Mouse (Mus musculus) liver, embryonic 13.5 days (tissue): Measurements from ENCODE around the gene Mthfd1. TPM values are rescaled to one million over a fixed set of nuclear protein-coding genes. Genes with fewer than 3 reads are reported as not detected.
A peak's percentile ranks its signal among the peaks of the same experiment; 100 is the strongest.

Experiments
- ATAC-seq: fragments of 200-750 bp; cut with Nextera tagmentation; 2 replicates; pipeline ENCODE4 v1.8.0; 2017; ENCODE audit warnings: low read depth, mild to moderate bottlenecking, moderate number of reproducible peaks, moderate library complexity
- DNase-seq: peaks from one replicate; pipeline ENCODE4 v3.0.0; 2022
- H3K27ac ChIP-seq: fragments of 300-500 bp; sonication (generic); 2 replicates; pipeline ENCODE4 v1.5.1; 2015; ENCODE audit warnings: moderate library complexity, mild to moderate bottlenecking, inconsistent platforms
- H3K27me3 ChIP-seq: fragments of 300-500 bp; sonication (generic); 2 replicates; pipeline ENCODE4 v1.6.1; 2015; ENCODE audit warnings: mild to moderate bottlenecking, inconsistent platforms
- H3K36me3 ChIP-seq: fragments of 300-500 bp; sonication (generic); 2 replicates; pipeline ENCODE4 v1.6.1; 2015; ENCODE audit warnings: mild to moderate bottlenecking, inconsistent platforms
- H3K4me1 ChIP-seq: fragments of 300-500 bp; sonication (generic); replicated peaks from 2 replicates; pipeline ENCODE4 v1.6.1; 2015; ENCODE audit warnings: inconsistent platforms
- H3K4me2 ChIP-seq: fragments of 300-500 bp; sonication (generic); 2 replicates; pipeline ENCODE4 v1.6.1; 2015; ENCODE audit warnings: inconsistent platforms, mild to moderate bottlenecking, moderate library complexity
- H3K4me3 ChIP-seq: fragments of 300-500 bp; sonication (generic); replicated peaks from 2 replicates; pipeline ENCODE4 v1.5.1; 2015; ENCODE audit warnings: mild to moderate bottlenecking, inconsistent platforms
- H3K9ac ChIP-seq: fragments of 300-500 bp; sonication (generic); 2 replicates; pipeline ENCODE4 v1.6.1; 2015; ENCODE audit warnings: mild to moderate bottlenecking, inconsistent platforms
- H3K9me3 ChIP-seq: fragments of 300-500 bp; sonication (generic); replicated peaks from 2 replicates; pipeline ENCODE4 v1.6.1; 2016; ENCODE audit warnings: inconsistent platforms
- WGBS: fragments of 180-500 bp; shearing (Covaris S2); methylation state at CpG from one replicate; pipeline ENCODE4 v1.1.7; 2015; ENCODE audit not compliant: insufficient replicate concordance; 5-methylcytosine and 5-hydroxymethylcytosine counted together
- polyA plus RNA-seq: library from polyadenylated mRNA; unstranded; fragments of >200 nt; fragmentation: Nextera tagmentation; extraction: Ambion mirVana; gene quantifications from 2 replicates; pipeline ENCODE4 v1.2.1, GENCODE M21; 2015

Mthfd1 gene
- polyA plus RNA-seq, 1 experiment from 2014 or later, result 111 TPM

DNA sequence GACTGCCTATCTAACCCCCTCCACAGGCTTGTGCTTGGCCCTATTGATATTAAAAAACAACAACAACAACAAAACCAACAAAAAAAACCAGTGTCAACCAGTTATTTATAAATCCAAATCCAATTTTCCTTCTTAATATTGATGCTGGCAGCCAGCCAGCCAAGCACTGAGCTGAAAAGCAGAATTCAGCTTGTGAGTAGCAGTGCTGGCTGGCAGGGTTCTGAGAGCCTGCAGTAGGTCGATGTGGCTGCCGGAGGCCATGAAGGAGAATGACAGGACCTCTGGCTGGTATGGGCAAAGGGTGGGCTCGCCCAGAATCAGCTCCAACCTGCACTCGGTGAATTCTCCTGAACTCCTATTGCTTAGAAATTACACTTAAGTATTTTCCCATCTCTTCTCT is 49.1 kb downstream of the Mthfd1 start:
- Histone ChIP-seq H3K27me3 (no peaks in the 10 kb centered on the region), H3K4me2 (no peak overlapping the region), H3K9ac (no peak overlapping the region), H3K27ac (no peak overlapping the region), H3K4me1 (no peaks in the 10 kb centered on the region), H3K9me3 (no peaks in the 10 kb centered on the region), H3K36me3 (peaks cover 89% of the 10 kb centered on the region), H3K4me3 (no peak overlapping the region)
- no peak for ATAC-seq
- DNase-seq, result no peak
- 80% methylated on average over 4 of the region's 4 CpGs for WGBS

GRCm38 (mm10) chr12:76305107-76305506 is 50.0 kb downstream of the Mthfd1 start:
- ATAC-seq (no peak), DNase-seq (no peak)
- no peak overlapping the region for H3K27ac ChIP-seq
- H3K9me3 ChIP-seq, result no peaks in the 10 kb centered on the region
- H3K4me1 ChIP-seq, result peaks cover 4% of the 10 kb centered on the region
- H3K4me2 ChIP-seq, result no peak overlapping the region
- H3K4me3 ChIP-seq, result no peak overlapping the region
- H3K36me3 ChIP-seq, result peaks cover 88% of the 10 kb centered on the region
- 79% methylated on average over 8 of the region's 8 CpGs for WGBS
- H3K27me3 ChIP-seq, result no peaks in the 10 kb centered on the region
- H3K9ac ChIP-seq, result no peak overlapping the region

DNA sequence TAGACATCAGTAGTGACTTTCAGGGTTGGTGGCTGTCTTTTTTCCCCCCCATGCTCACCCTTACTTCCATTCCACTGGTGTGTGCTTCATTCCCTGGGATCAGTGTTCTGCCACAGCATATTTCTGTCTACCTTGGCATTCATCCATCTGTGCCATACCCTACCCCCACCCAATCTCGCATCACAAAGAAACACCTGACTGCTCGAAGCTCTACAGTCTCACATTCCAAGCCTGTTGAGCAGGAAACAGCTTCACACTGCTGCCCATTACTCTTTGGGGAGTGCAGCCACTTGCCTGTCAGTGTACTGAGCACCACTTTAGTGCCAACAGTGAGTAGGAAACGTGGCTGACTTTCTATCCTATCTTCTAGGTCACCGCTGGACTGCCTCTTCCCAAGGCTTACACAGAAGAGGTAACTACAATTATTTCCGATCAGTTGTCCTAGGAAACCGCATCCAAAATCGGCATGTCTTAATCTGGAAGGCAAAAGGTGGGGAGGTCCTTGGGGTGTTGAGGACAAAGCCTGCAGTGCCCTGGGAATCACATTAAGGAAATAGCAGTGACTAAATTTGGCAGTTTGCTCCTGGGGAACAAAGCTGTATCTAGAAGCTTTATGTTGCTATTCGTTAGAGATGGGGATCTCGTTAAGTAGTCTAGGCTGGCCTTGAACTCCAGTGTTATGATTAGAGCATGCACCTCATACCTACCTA is 51.9 kb downstream of the Mthfd1 start:
- Histone ChIP-seq H3K9ac (no peak overlapping the region), H3K9me3 (no peaks in the 10 kb centered on the region), H3K4me3 (no peak overlapping the region), H3K4me2 (no peak overlapping the region), H3K27me3 (no peaks in the 10 kb centered on the region), H3K27ac (no peak overlapping the region), H3K36me3 (peaks cover 88% of the 10 kb centered on the region), H3K4me1 (peaks cover 20% of the 10 kb centered on the region)
- DNase-seq, result no peak
- no peak for ATAC-seq
- 82% methylated on average over 9 of the region's 9 CpGs for WGBS

DNA sequence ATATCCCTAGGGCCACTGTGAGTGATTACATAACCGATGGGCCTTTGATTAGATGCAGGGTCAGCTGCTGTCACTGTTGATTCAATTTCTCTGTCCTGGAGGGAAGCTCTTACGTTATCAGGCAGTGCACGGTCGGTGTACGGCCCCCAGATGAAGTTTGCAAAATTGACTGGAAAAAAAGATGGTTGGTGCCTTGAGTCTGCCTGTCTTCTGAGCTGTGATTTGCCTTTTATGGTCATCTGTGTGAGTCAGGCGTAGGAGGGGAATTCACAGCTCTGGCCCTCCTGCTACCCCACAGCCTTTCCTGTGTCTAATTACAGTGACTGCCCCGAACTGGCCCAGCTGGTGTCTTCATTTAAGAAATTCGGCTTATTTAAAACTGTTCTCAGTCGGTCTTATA is 52.9 kb downstream of the Mthfd1 start:
- Histone ChIP-seq H3K27me3 (no peaks in the 10 kb centered on the region), H3K4me1 (peaks cover 20% of the 10 kb centered on the region), H3K4me2 (no peak overlapping the region), H3K9me3 (no peaks in the 10 kb centered on the region), H3K27ac (no peak overlapping the region), H3K9ac (no peak overlapping the region), H3K4me3 (no peak overlapping the region), H3K36me3 (peaks cover 93% of the 10 kb centered on the region)
- no peak for DNase-seq
- 61% methylated on average over 9 of the region's 9 CpGs for WGBS
- ATAC-seq, result peak; percentile 28; the same call in 1 of the 2 replicates

GRCm38 (mm10) chr12:76308436-76308835 is 53.3 kb downstream of the Mthfd1 start:
- Histone ChIP-seq H3K4me3 (no peak overlapping the region), H3K4me1 (peaks cover 20% of the 10 kb centered on the region), H3K27me3 (no peaks in the 10 kb centered on the region), H3K9me3 (no peaks in the 10 kb centered on the region), H3K27ac (peak overlapping the region; percentile 39; the same call in 1 of the 2 replicates), H3K9ac (no peak overlapping the region), H3K36me3 (peaks cover 93% of the 10 kb centered on the region), H3K4me2 (no peak overlapping the region)
- ATAC-seq (no peak), DNase-seq (no peak)
- 81% methylated on average over 5 of the region's 5 CpGs for WGBS

- Histone ChIP-seq H3K9ac (no peak overlapping the region), H3K27me3 (no peaks in the 10 kb centered on the region), H3K4me2 (no peak overlapping the region), H3K4me1 (peaks cover 20% of the 10 kb centered on the region), H3K9me3 (no peaks in the 10 kb centered on the region), H3K4me3 (no peak overlapping the region), H3K27ac (peak overlapping the region; percentile 43; the same call in 1 of the 2 replicates), H3K36me3 (peaks cover 96% of the 10 kb centered on the region)
- DNase-seq, result no peak
- 39% methylated on average over 6 of the region's 6 CpGs for WGBS
- 0 out of 2 replicates have a peak, but pooled peaks have one; percentile 32 for ATAC-seq
Observed at GRCm38 (mm10) chr12:76310007-76310406, 54.9 kb downstream of the Mthfd1 start.

DNA sequence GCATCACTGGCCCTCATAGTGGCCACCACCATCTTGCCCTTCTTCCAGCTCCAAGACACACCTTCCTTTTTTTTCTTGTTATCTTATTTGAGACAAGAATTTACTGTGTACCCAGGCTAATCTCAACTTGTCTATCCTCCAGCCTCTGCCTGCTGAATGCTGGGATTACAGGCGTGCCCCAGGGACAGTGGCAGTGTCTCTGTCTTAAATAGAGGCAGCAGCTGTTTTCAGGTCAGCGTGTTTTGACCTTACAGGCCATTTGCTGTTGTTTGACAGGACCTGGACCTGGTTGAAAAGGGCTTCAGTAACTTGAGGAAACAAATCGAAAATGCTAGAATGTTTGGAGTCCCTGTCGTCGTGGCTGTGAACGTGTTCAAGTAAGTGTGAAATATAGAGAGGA is 55.5 kb downstream of the Mthfd1 start:
- no peaks in the 10 kb centered on the region for H3K27me3 ChIP-seq
- WGBS, result 67% methylated on average over 6 of the region's 6 CpGs
- no peak overlapping the region for H3K4me3 ChIP-seq
- DNase-seq (no peak), ATAC-seq (no peak)
- no peak overlapping the region for H3K4me2 ChIP-seq
- no peaks in the 10 kb centered on the region for H3K9me3 ChIP-seq
- H3K9ac ChIP-seq, result no peak overlapping the region
- peaks cover 97% of the 10 kb centered on the region for H3K36me3 ChIP-seq
- no peak overlapping the region for H3K27ac ChIP-seq
- H3K4me1 ChIP-seq, result peaks cover 20% of the 10 kb centered on the region

- peak overlapping the region; percentile 55 for H3K27ac ChIP-seq
- H3K4me3 ChIP-seq, result no peak overlapping the region
- H3K27me3 ChIP-seq, result no peaks in the 10 kb centered on the region
- WGBS, result 83% methylated on average over 9 of the region's 9 CpGs
- DNase-seq (no peak), ATAC-seq (no peak)
- peaks cover 20% of the 10 kb centered on the region for H3K4me1 ChIP-seq
- H3K36me3 ChIP-seq, result peaks cover 95% of the 10 kb centered on the region
- H3K9ac ChIP-seq, result no peak overlapping the region
- H3K9me3 ChIP-seq, result no peaks in the 10 kb centered on the region
- no peak overlapping the region for H3K4me2 ChIP-seq
Observed at GRCm38 (mm10) chr12:76311227-76311626, 56.1 kb downstream of the Mthfd1 start.

DNA sequence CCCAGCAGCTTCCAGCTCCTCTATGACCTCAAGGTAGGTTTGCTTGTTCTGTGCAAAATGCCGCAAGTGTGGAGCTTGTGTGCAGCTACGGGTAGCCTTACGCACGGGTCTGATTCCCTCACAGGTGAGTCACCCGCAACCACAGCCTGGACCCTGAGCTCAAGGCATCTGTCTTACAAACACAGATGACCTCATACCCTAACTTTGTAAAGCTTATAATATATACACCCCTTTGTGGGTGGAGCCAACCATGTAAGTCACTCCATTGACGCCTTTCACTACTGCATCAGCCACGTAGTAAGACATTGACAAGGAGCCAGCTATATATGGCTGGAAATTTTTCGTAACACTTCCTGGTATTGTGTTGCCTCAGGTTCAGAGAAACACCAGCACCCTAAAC is 56.9 kb downstream of the Mthfd1 start:
- H3K9ac ChIP-seq, result no peak overlapping the region
- H3K9me3 ChIP-seq, result no peaks in the 10 kb centered on the region
- peaks cover 95% of the 10 kb centered on the region for H3K36me3 ChIP-seq
- ATAC-seq (no peak), DNase-seq (no peak)
- no peaks in the 10 kb centered on the region for H3K27me3 ChIP-seq
- H3K4me2 ChIP-seq, result no peak overlapping the region
- 86% methylated on average over 8 of the region's 8 CpGs for WGBS
- peaks cover 25% of the 10 kb centered on the region for H3K4me1 ChIP-seq
- no peak overlapping the region for H3K4me3 ChIP-seq
- H3K27ac ChIP-seq, result no peak overlapping the region

DNA sequence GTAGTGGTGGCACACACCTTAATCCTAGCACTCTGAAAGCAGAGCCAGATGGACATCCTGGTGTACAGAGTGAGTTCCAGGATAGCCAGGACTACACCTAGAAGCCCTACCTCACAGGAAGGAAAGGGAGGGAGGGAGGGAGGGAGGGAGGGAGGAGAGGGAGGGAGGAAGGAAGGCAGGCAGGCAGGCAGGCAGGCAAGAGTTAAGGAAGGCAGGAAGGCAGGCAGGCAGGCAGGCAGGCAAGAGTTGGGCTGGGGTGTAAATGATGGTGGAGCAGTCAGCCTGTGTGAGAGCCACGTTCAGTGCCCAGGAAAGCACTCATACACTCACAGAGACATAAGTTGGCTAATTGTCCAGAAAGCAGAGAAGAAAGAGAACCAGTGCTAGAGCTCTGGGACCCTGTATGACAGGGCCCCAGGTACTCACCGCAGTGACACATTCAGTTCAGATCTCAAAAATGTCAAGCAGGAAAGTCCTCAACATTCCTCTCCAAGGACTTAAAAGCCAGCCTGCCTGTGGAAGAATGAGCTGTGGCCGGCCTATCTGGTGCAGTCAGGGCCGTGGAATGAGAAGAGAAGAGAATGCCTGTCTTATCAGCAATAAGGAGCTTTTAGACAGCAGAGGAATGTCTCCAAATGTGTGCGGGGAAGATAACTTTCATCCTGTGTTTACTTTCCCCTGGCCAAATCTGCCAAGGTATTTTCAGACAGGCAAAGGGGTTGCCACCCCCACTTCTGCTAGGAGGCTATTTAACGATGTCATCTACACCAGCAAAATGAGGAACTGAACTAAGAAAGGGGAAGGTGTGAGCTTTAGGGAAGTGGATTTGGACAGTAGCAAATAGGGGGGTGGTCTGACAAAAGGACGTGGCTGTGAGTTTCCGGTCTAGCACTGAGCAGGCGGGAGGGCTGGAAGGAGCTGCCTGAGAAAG is 63.4 kb downstream of the Mthfd1 start:
- Histone ChIP-seq H3K9ac (peak overlapping the region; percentile 58), H3K4me1 (peaks cover 36% of the 10 kb centered on the region), H3K9me3 (no peaks in the 10 kb centered on the region), H3K27ac (peak overlapping the region; percentile 91), H3K4me3 (peak overlapping the region; percentile 13; the same call in 1 of the 2 replicates), H3K27me3 (no peaks in the 10 kb centered on the region), H3K36me3 (peaks cover 68% of the 10 kb centered on the region), H3K4me2 (peak overlapping the region; percentile 58)
- 6% methylated on average over 9 of the region's 9 CpGs for WGBS
- ATAC-seq (peak; percentile 95), DNase-seq (peak; percentile 75)

GRCm38 (mm10) chr12:76324679-76325431 is 69.8 kb downstream of the Mthfd1 start, which contains the start of gene Akap5:
Gene Akap5 (plus strand): TSS chr12:76324891.
- Histone ChIP-seq H3K36me3 (peaks cover 25% of the 10 kb centered on the region), H3K4me1 (peaks cover 19% of the 10 kb centered on the region), H3K27me3 (peaks cover 18% of the 10 kb centered on the region), H3K9ac (peak within 1 kb of the TSS; percentile 59), H3K27ac (no peak within 1 kb of the TSS), H3K4me2 (peak within 1 kb of the TSS; percentile 74), H3K9me3 (no peaks in the 10 kb centered on the region), H3K4me3 (peak within 1 kb of the TSS; percentile 57)
- peak; percentile 80 for ATAC-seq
- 4% methylated on average over 52 of the region's 53 CpGs for WGBS
- no peak for DNase-seq
